Mouse (Mus musculus) lung, postnatal 0 days (tissue): ENCODE data around the gene Ikzf1.

Experiments
- CTCF ChIP-seq: IDR thresholded peaks from 2 replicates; pipeline ENCODE4 v1.5.1; 2016; ENCODE audit warnings: antibody characterized with exemption, mild to moderate bottlenecking
- EP300 ChIP-seq: IDR thresholded peaks from 2 replicates; pipeline ENCODE4 v1.6.1; 2016; ENCODE audit warnings: antibody characterized with exemption, mild to moderate bottlenecking, control low read depth

DNA sequence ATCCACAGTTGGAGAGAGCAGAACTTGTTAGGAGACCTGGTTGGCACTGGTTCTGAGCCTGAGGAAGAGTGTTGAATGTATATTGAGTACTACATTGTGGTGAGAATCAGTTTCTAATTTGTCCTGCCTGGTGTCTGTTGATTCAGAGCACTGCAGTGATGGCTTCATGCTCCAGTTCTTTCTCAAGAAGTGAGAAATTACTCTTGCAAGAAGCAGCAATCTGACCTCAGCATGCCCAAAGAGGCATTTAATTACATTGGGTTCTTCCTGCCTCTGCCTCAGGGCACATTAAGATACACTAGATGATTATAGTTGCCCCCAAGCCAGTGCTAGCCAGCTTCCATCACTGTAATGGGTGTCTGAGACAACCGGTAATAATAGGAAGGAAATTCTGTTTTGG is 74.1 kb downstream of the Ikzf1 start:
- TF ChIP-seq CTCF (no peak), EP300 (no peak)
